In the genomic region with DNA sequence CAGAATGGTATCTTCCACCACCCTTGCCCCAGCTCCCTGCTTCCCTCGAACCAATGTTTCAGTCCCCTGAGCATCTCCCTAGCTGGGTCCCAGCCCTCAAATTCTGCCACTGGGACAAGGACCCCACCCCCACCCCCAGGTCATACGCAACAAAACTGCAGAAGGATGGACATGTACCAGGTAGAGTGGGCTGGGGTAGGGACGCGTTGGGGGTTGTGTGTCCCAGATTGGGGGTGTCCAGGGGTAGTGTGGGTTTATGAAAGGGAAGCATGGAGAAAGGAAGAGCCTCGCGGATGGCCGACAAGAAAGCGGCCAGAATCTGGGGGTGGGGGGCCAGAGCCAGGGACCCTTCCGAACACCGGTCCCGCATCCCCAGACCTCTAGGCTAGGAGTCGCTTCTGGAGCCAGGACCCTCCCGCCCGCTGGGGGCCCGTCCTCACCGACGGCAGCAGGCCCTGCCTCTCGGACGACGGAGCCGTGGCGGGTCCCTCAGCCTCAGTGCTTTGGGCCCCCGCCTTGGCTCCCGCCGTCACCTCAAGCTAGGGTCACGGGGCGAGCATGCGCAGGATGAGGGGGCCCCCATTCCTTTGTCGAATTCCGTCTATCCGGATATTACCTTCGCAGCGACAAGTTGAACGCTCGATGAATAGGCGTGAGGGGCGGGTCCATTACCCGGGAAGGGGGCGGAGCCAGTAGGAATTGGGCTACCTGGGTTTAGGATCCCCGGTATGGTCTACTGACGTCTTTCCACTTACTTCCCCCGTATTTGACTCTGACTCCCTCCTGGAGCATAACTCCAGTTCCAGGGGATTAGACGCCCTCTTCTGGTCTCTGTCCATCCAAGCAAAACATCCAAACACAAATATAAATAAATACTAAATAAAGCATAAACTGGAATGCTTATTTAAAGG, we compare ENCODE assay signal across 9 mouse cellular contexts. TPM values are rescaled to one million over a fixed set of nuclear protein-coding genes. Genes with fewer than 3 reads are reported as not detected.
DNase-seq lines count a peak whose midpoint lies in the region; ATAC-seq and TF ChIP-seq lines count a peak whose summit lies in the region.
"Had no signal": no experiment of that assay in that cellular context is flagged by ENCODE, and none has a peak within 500 bp of the region (broad histone marks: within the 10 kb centered on the region; RNA-seq: fewer than 3 reads in every experiment).

A gene (minus strand): TSS at position 521 of the 911 bp plus-strand sequence.

- TF ChIP-seq CTCF in C2C12 (IDR thresholded peaks at IDR 0.05; ENCODE audit: control insufficient read depth, insufficient read depth, insufficient read length) = no peak

- H3K79me2 ChIP-seq in C2C12 (ENCODE audit: control insufficient read depth, insufficient read depth) = no peaks in the 10 kb centered on the region

- peak within 1 kb of the TSS; percentile 94 for H3K4me2 ChIP-seq in kidney, embryonic 14.5 days (replicated peaks; ENCODE audit: low read depth, low read length)
- peak within 1 kb of the TSS; percentile 78 for H3K4me2 ChIP-seq in limb, embryonic 14.5 days (replicated peaks; ENCODE audit: low read depth, low read length, severe bottlenecking)
- peak within 1 kb of the TSS; percentile 72 for H3K4me2 ChIP-seq in midbrain, embryonic 15.5 days

- peak within 1 kb of the TSS; percentile 72 for H3K9ac ChIP-seq in kidney, embryonic 14.5 days (ENCODE audit: low read depth, low read length)
- peak within 1 kb of the TSS; percentile 75 for H3K9ac ChIP-seq in limb, embryonic 14.5 days (ENCODE audit: low read depth, low read length, severe bottlenecking)
- peak within 1 kb of the TSS; percentile 83 for H3K9ac ChIP-seq in midbrain, embryonic 15.5 days

- H3K27ac ChIP-seq in heart, embryonic 10.5 days = peak within 1 kb of the TSS; percentile 86
- H3K27ac ChIP-seq in kidney, embryonic 14.5 days (ENCODE audit: low read depth, low read length) = no peak within 1 kb of the TSS
- peak within 1 kb of the TSS; percentile 48 for H3K27ac ChIP-seq in limb, embryonic 14.5 days (replicated peaks; ENCODE audit: low read depth, low read length)
- peak within 1 kb of the TSS; percentile 95 for H3K27ac ChIP-seq in midbrain, embryonic 15.5 days

- no peaks in the 10 kb centered on the region for H3K36me3 ChIP-seq in C2C12 (ENCODE audit: control insufficient read depth, insufficient read depth)
- H3K36me3 ChIP-seq in heart, embryonic 10.5 days = no peaks in the 10 kb centered on the region
- H3K36me3 ChIP-seq in kidney, embryonic 14.5 days (ENCODE audit: control insufficient read depth, insufficient read depth, low read length) = no peaks in the 10 kb centered on the region
- H3K36me3 ChIP-seq in limb, embryonic 14.5 days (ENCODE audit: control insufficient read depth, insufficient read depth, low read length) = no peaks in the 10 kb centered on the region
- no peaks in the 10 kb centered on the region for H3K36me3 ChIP-seq in midbrain, embryonic 15.5 days (replicated peaks)

- peak; percentile 78 for ATAC-seq in erythroblast, adult 5-6 weeks (replicated peaks; ENCODE audit: low FRiP score, poor library complexity, severe bottlenecking)
- peak; percentile 82 for ATAC-seq in kidney, embryonic 14.5 days (ENCODE audit: low FRiP score, low TSS enrichment)
- peak; percentile 86 for ATAC-seq in limb, embryonic 14.5 days (ENCODE audit: low FRiP score, low read depth)
- peak; percentile 93 for ATAC-seq in midbrain, embryonic 15.5 days (replicated peaks)

- 3% methylated on average over 43 of the region's 43 CpGs for WGBS in heart, embryonic 10.5 days
- 3% methylated on average over 38 of the region's 43 CpGs for WGBS in kidney, embryonic 14.5 days
- 3% methylated on average over 43 of the region's 43 CpGs for WGBS in limb, embryonic 14.5 days
- 2% methylated on average over 41 of the region's 43 CpGs for WGBS in midbrain, embryonic 15.5 days

- H3K9me3 ChIP-seq in heart, embryonic 10.5 days = no peaks in the 10 kb centered on the region
- H3K9me3 ChIP-seq in kidney, embryonic 14.5 days (ENCODE audit: control insufficient read depth, low read length) = no peaks in the 10 kb centered on the region
- no peaks in the 10 kb centered on the region for H3K9me3 ChIP-seq in limb, embryonic 14.5 days (ENCODE audit: control insufficient read depth, low read length)
- no peaks in the 10 kb centered on the region for H3K9me3 ChIP-seq in midbrain, embryonic 15.5 days

- peaks cover 25% of the 10 kb centered on the region for H3K4me1 ChIP-seq in heart, embryonic 10.5 days
- peaks cover 9% of the 10 kb centered on the region; the same call in 1 of the 2 replicates for H3K4me1 ChIP-seq in kidney, embryonic 14.5 days (ENCODE audit: control insufficient read depth, insufficient read depth, low read length)
- H3K4me1 ChIP-seq in limb, embryonic 14.5 days (ENCODE audit: control insufficient read depth, insufficient read depth, low read length) = peaks cover 15% of the 10 kb centered on the region
- peaks cover 28% of the 10 kb centered on the region for H3K4me1 ChIP-seq in midbrain, embryonic 15.5 days

- DNase-seq in brain, embryonic 18.5 days (ENCODE audit: low read depth, low spot score) = peak; percentile 87
- DNase-seq in heart, embryonic 10.5 days (ENCODE audit: low spot score) = no peak
- DNase-seq in limb, embryonic 14.5 days (ENCODE audit: low spot score) = peak; percentile 86
- peak; percentile 54 to 82 for DNase-seq in spleen, postnatal 10 days (ENCODE audit: low spot score in 2 of 2)

- H3K79me3 ChIP-seq in C2C12 (ENCODE audit: low read depth) = no peaks in the 10 kb centered on the region

- TF ChIP-seq POLR2A in limb, embryonic 14.5 days (IDR thresholded peaks at IDR 0.05; ENCODE audit: borderline replicate concordance, extremely low read depth, insufficient read depth, insufficient read length) = no peak

- peak within 1 kb of the TSS; percentile 32 for H3ac ChIP-seq in C2C12 (ENCODE audit: control insufficient read depth, insufficient read length, low read depth)

- no peaks in the 10 kb centered on the region for H3K27me3 ChIP-seq in C2C12 (ENCODE audit: control insufficient read depth, insufficient read depth, insufficient read length)
- no peaks in the 10 kb centered on the region for H3K27me3 ChIP-seq in heart, embryonic 10.5 days (ENCODE audit: insufficient read depth, poor library complexity, severe bottlenecking)
- no peaks in the 10 kb centered on the region for H3K27me3 ChIP-seq in kidney, embryonic 14.5 days (ENCODE audit: control insufficient read depth, insufficient read depth, low read length)
- H3K27me3 ChIP-seq in limb, embryonic 14.5 days (ENCODE audit: control insufficient read depth, insufficient read depth, low read length) = no peaks in the 10 kb centered on the region
- no peaks in the 10 kb centered on the region for H3K27me3 ChIP-seq in midbrain, embryonic 15.5 days (replicated peaks)
- H3K27me3 ChIP-seq: CH12.LX had no signal

- no peak within 1 kb of the TSS for H3K4me3 ChIP-seq in C2C12 (ENCODE audit: insufficient read depth, poor library complexity, severe bottlenecking)
- H3K4me3 ChIP-seq in heart, embryonic 10.5 days = peak within 1 kb of the TSS; percentile 77
- peak within 1 kb of the TSS; percentile 61 for H3K4me3 ChIP-seq in kidney, embryonic 14.5 days (ENCODE audit: low read length)
- peak within 1 kb of the TSS; percentile 67 for H3K4me3 ChIP-seq in limb, embryonic 14.5 days (replicated peaks; ENCODE audit: low read length)
- H3K4me3 ChIP-seq in midbrain, embryonic 15.5 days = peak within 1 kb of the TSS; percentile 60

TF ChIP-seq in C2C12, 6 proteins besides CTCF, POLR2A, EP300 and RAD21:
- no peak for TF ChIP-seq MAX (IDR thresholded peaks at IDR 0.05)
- no peak for TF ChIP-seq CEBPB (IDR thresholded peaks at IDR 0.05; ENCODE audit: low read depth)
- no peak for TF ChIP-seq MYOD1 (IDR thresholded peaks at IDR 0.05; ENCODE audit: control insufficient read depth, insufficient read length, low read depth)
- no peak for TF ChIP-seq USF1 (IDR thresholded peaks at IDR 0.05; ENCODE audit: low read depth)
- no peak for TF ChIP-seq MYOG (IDR thresholded peaks at IDR 0.05; ENCODE audit: control insufficient read depth, extremely low read depth, insufficient read length)
- TF ChIP-seq FOSL1 (IDR thresholded peaks at IDR 0.05; ENCODE audit: insufficient read depth, low read length, poor library complexity, severe bottlenecking) = no peak
TF ChIP-seq in C2C12: peak in this region for 0.

RNA-seq across cellular contexts. Expression of the gene that starts here (rescaled TPM):
- polyA plus RNA-seq in C2C12 (2012; fragmentation: generic; extraction: Trizol) = 0.27 TPM
- total RNA-seq in erythroblast, adult 5-6 weeks (2015; ENCODE audit: low replicate concordance) = not detected in 2 replicates
- total RNA-seq in erythroblast, adult 5-6 weeks (2017; ENCODE audit: low replicate concordance) = not detected in 2 replicates
- 9.0 and 20.3 TPM in 2 replicates for polyA plus RNA-seq in heart, embryonic 10.5 days (2016; fragmentation: Nextera tagmentation; extraction: Ambion mirVana)
- 40.7 and 43.7 TPM in 2 replicates for polyA plus RNA-seq in kidney, embryonic 14.5 days (2014; fragmentation: Nextera tagmentation; extraction: Ambion mirVana)
- 46.3 and 50.8 TPM in 2 replicates for polyA plus RNA-seq in limb, embryonic 14.5 days (2012; rRNA removed)
- 41.2 and 47.5 TPM in 2 replicates for polyA plus RNA-seq in limb, embryonic 14.5 days (2014; fragmentation: Nextera tagmentation; extraction: Ambion mirVana)
- 90.1 and 90.2 TPM in 2 replicates for polyA plus RNA-seq in midbrain, embryonic 15.5 days (2015; fragmentation: Nextera tagmentation; extraction: Ambion mirVana)
- total RNA-seq: CH12.LX had no signal

Comparison
In these comparisons a context has a peak if more than half of its experiments do, and no peak if none do; other contexts are left out.
1. Peak in ATAC-seq in erythroblast, adult 5-6 weeks; RNA of the gene not detected or under 1 TPM.